Mouse (Mus musculus): ENCODE measurements around the gene Hoxa10.
A peak's percentile ranks its signal among the peaks of the same experiment; 100 is the strongest.

Hoxa10 gene

GRCm38 (mm10) chr6:52229558-52230416 is 10.9 kb downstream of the Hoxa10 start:
- DNase-seq, result no peak

GRCm38 (mm10) chr6:52228475-52229465 is 11.9 kb downstream of the Hoxa10 start:
- no peak for DNase-seq

GRCm38 (mm10) chr6:52227470-52228222 is 13.0 kb downstream of the Hoxa10 start:
- DNase-seq, result no peak

GRCm38 (mm10) chr6:52226569-52227257 is 13.9 kb downstream of the Hoxa10 start:
- no peak for DNase-seq

- DNase-seq, result peak in 1 of 2 experiments; percentile 7
These were observed 14.8 kb downstream of the Hoxa10 start for GRCm38 (mm10) chr6:52225612-52226568.

DNA sequence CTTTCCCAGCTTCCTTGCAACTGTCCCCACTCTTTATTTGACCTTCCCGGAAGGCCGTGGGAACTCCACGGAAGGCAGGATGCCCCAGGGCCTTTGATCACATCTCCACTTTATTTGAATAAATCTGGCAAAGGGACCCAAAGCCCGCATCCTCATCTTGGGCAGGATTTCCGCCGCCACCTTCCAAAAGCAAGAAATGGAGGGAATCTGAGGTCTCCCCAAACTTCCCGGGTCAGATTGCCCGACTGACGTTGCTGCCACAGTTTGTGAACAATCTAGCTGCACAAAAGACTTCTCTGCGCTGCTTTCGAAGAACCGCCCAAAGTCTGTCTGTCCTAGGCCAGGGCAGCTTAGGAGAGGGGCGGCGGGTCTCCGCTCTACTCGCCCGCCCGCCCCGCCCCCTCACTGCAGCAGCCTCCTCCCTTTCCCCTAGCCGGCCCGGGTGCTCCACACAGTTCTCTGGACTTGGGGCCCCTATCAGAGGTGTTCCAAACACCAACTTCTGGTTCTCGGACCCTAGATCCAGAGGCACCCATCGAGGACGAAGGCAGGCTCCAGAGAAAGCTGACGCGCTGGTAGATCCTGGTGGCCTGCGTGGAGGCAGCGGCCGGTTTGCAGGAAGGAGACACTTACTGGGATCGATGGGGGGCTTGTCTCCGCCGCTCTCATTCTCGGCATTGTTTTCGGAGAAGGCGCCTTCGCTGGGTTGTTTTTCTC is 15.6 kb downstream of the Hoxa10 start:
- peak in 1 of 2 experiments; percentile 4 for DNase-seq

DNA sequence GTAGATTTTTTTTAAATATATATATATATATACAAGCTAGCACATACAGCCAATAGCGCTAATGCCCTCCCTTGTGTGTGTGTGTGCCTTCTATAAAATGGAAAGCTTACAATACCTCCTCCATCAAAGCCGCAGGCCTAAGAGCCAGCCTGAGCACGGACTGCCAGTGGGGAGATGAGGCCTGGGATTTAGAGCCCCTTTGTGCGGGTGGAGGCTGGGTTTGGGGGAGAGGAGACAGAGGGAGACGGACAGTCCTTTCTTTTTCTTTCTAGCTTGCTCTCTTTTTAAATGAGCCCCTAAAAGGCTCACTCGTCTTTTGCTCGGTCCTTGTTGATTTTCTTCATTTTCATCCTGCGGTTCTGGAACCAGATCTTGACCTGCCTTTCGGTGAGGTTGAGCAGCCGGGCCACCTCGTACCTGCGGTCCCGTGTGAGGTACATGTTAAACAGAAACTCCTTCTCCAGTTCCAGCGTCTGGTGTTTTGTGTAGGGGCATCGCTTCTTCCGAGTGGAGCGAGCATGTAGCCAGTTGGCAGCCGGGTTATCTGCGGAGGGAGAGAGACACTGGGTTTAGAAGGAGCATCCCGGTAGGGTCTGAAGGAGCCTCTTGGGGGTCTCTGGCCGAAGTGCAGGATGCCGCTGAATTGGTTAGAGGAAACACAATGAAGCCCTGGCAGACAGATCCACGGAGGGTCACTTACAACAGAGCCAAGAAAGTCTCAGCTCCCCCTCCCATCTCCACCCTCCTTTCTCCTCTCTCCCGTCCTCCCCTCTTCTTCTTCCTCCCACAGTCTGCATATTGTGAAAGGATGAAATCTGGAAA is 16.5 kb downstream of the Hoxa10 start:
- peak in 1 of 2 experiments; percentile 4 for DNase-seq

GRCm38 (mm10) chr6:52222729-52223128 is 17.9 kb downstream of the Hoxa10 start:
- DNase-seq, result peak in 1 of 2 experiments; percentile 1

DNA sequence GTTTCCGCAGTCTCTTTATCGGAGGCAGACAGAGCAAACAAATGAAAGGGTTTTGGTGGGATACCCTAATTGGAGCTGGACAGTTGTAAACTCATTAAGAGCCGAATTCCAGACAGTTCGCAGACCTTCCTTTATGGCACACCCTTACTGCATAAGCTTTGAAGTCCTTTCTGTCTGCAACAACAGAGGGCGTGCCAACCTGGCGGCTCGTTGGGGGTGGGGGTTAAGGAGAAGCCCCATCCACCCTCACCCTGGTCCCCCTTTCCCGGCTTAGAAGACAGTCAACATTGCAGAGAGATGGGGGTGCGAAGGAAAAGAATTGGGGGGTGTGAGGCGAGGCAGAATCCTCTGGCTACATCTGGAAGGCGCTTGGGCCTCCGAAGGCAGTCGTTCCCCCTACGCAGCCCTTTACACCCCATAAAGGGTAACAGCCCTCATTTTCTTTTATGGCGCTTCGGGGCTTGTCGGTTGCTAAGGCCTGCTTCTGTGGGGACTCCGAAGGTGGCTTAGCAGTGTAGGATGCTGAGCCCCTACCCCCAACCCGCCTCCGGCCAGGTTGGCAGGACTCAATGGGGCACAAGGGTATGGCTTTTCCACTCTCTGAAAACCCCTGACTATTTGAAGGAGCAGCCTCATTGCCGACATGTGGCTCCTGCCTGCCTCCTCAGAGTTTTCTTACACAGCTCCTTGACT is 18.5 kb downstream of the Hoxa10 start:
- peak in 1 of 2 experiments; percentile 31 for DNase-seq

DNA sequence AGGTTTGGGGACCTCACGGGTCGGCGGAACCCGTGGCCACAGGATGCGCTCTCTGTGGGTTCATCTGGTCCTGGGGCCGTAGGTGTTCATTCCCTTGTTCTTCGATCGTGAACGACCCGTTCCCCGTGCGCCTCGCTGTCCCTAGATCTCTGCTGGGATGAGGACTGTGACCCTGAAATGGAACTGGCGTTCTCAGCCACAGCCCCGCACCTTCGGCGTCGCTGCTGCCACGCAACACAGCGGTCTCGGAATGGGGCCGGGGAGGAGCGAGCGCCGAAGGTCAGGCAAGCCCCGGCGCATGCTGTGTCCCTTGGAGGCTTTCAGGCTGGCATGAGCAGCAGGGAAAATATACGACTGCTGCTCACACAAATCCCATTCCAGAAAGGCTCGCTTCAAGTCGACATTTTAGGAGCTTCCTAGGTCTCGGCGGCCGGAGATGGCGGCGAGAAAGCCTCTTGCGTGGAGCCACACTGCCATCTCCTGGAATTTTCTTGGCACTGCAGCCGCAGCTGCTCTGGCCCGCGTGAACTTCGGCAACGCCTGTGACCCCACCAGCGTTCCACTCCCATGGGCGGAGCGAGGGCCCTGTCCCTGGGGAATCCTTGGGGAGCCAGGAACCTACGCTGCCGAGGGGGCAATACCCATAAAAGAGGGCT is 19.2 kb downstream of the Hoxa10 start, which contains the start of gene Hoxa7:
Gene Hoxa7 (minus strand): TSS at position 518 of the 656 bp plus-strand sequence.
- DNase-seq, result peak; percentile 76 to 78

DNA sequence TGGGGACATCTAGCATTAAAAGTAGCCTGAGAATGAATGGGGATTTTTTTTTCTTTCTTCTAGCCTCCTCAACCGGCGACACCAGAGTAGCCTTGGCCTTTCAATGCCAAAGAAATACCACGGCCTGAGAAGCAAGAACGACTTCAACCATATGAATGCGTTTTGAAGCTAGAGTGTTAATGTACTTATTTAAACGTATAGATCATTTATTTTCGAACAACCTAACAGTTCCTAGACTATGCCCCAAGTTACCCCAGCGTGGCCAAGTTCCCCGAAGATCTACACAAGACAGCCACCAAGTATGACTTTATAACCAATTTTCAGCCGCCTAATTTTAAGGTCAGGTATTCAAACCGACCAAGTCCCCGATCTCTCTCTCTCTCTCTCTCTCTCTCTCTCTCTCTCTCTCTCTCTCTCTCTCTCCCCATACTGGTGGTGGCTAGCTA is 19.8 kb downstream of the Hoxa10 start:
- DNase-seq, result no peak

DNA sequence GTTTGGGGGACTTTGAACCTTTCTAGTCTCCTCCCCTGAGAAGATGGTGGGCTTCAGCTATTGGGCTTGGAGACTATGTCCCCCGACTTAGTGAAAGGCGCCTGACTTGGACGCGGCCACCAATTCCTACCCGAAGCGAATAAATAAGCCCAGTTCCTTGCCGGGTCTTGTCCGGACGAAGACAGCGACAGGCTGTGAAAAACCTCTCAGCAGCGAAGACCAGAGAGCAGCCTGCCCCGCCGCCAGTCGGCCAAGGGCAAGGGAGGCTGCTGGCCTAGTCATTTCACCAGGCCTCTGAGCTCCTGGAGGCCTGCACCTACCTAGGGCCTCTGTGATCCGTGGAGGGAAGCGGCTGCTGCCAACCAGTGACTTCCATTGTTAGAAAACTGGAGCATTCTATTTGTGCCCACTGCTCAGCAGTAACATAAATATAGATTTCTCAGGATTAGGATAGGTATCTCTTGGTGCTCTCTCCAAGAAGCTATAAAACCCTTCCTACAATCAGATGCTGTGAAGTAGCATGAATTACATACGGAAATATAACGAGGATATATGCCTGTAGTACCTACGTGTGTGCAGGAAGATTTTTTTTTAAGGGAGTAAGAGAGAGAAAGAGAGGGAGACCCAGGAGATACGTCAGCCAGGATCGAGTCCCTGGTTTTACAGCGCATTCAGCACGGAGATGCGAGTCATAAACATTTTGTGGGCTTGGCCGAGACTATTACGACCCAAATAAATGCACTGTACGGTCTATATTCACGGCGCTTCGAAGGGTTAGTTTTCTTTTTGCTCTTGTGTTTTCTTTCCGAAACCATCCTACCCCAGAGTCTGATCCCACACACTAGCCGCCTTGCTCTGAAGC is 20.4 kb downstream of the Hoxa10 start:
- no peak for DNase-seq

DNA sequence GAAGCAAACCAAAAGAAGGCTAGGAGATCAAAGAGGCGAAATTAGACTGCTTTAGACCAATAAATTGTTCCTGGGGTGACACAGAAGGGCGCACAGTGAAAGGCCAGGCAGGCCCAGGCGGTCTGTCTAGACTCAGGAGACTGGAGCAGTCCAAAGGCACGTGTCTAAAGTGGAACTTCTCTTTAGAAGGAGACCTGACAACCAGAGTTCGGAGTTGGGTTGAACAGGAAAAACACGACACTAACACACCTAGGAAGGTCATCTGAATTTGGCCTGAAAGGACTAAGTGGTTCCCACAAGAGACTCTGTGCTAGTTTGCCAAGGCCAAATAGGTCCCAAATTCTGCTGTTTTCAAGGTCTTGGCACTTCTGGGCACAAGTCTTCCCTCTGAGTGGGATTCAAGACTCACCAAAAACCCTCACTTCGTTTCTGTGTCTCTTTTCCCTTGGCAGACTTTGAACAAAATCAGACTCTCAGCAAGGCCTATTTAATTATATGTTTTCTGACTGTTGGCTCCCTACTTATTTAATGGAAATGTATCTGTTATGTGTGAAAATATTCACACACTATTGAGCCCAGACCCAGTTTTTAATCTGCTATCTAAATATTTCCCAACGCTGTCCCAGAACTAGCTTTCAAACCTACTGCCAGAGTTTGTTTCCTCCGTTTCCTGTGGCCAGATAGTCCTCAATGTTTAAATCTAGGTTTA is 21.3 kb downstream of the Hoxa10 start:
- DNase-seq, result no peak

GRCm38 (mm10) chr6:52218643-52219215 is 21.9 kb downstream of the Hoxa10 start:
- no peak for DNase-seq

GRCm38 (mm10) chr6:52217895-52218642 is 22.6 kb downstream of the Hoxa10 start:
- no peak for DNase-seq

Data from thymus, postnatal 36 days (tissue).